Mouse (Mus musculus): ENCODE data around the gene Hist2h3b. TPM values are rescaled to one million over a fixed set of nuclear protein-coding genes. Genes with fewer than 3 reads are reported as not detected.
"Not testable (repeated sequence)": the region's sequence is repeated elsewhere in the genome, so short reads cannot be mapped to it uniquely, and the experiment has no call there.

Gene Hist2h3b
- polyA plus RNA-seq, 1 experiment from 2014 or later, result 78.4 TPM

- Histone ChIP-seq H3K27ac (ENCODE audit: low read length) (peak overlapping the region; percentile 85), H3K4me3 (ENCODE audit: low read depth, low read length) (peak overlapping the region; percentile 38; the same call in 1 of the 2 replicates), H3K4me1 (ENCODE audit: control insufficient read depth, low read depth, low read length) (peaks cover 45% of the 10 kb centered on the region)
- not testable (repeated sequence) for H3K4me2 ChIP-seq (ENCODE audit: low read depth, low read length); ATAC-seq (ENCODE audit: low read depth); H3K9ac ChIP-seq (ENCODE audit: low read depth, low read length); H3K27me3 ChIP-seq (ENCODE audit: control insufficient read depth, insufficient read depth, low read depth, low read length); H3K36me3 ChIP-seq (ENCODE audit: control insufficient read depth, insufficient read depth); H3K9me3 ChIP-seq (replicated peaks; ENCODE audit: control insufficient read depth, low read length)
- 0% methylated on average over 10 of the region's 21 CpGs for WGBS (ENCODE audit: insufficient replicate concordance)
Observed at GRCm38 (mm10) chr3:96246018-96246417, 22.4 kb upstream of the Hist2h3b start.

- peak; percentile 80 for ATAC-seq (ENCODE audit: low read depth)
- Histone ChIP-seq H3K9ac (ENCODE audit: low read depth, low read length) (peak within 1 kb of the TSS; percentile 80), H3K4me2 (ENCODE audit: low read depth, low read length) (peak within 1 kb of the TSS; percentile 49), H3K27ac (ENCODE audit: low read length) (peak within 1 kb of the TSS; percentile 95), H3K4me3 (ENCODE audit: low read depth, low read length) (peak within 1 kb of the TSS; percentile 69), H3K4me1 (ENCODE audit: control insufficient read depth, low read depth, low read length) (peaks cover 43% of the 10 kb centered on the region)
- not testable (repeated sequence) for H3K27me3 ChIP-seq (ENCODE audit: control insufficient read depth, insufficient read depth, low read depth, low read length); H3K9me3 ChIP-seq (replicated peaks; ENCODE audit: control insufficient read depth, low read length); H3K36me3 ChIP-seq (ENCODE audit: control insufficient read depth, insufficient read depth)
- WGBS (ENCODE audit: insufficient replicate concordance), result 0% methylated on average over 7 of the region's 47 CpGs
Observed at GRCm38 (mm10) chr3:96246427-96246856, 22.0 kb upstream of the Hist2h3b start, which contains the start of gene Hist2h3c1. Hist2h3c1 (plus strand) TSS chr3:96246685.

- ATAC-seq (ENCODE audit: low read depth), result no peak
- WGBS (ENCODE audit: insufficient replicate concordance), result 3% methylated on average over 11 of the region's 11 CpGs
- Histone ChIP-seq H3K4me3 (ENCODE audit: low read depth, low read length) (peak overlapping the region; percentile 69), H3K4me1 (ENCODE audit: control insufficient read depth, low read depth, low read length) (peaks cover 36% of the 10 kb centered on the region), H3K9me3 (replicated peaks; ENCODE audit: control insufficient read depth, low read length) (no peaks in the 10 kb centered on the region), H3K36me3 (ENCODE audit: control insufficient read depth, insufficient read depth) (no peaks in the 10 kb centered on the region), H3K4me2 (ENCODE audit: low read depth, low read length) (peak overlapping the region; percentile 49), H3K9ac (ENCODE audit: low read depth, low read length) (peak overlapping the region; percentile 80), H3K27ac (ENCODE audit: low read length) (peak overlapping the region; percentile 95), H3K27me3 (ENCODE audit: control insufficient read depth, insufficient read depth, low read depth, low read length) (no peaks in the 10 kb centered on the region)
Observed at GRCm38 (mm10) chr3:96247356-96248140, 20.9 kb upstream of the Hist2h3b start.

- H3K4me1 ChIP-seq (ENCODE audit: control insufficient read depth, low read depth, low read length), result peaks cover 34% of the 10 kb centered on the region
- WGBS (ENCODE audit: insufficient replicate concordance), result 45% methylated on average over 6 of the region's 6 CpGs
- peak overlapping the region; percentile 80 for H3K9ac ChIP-seq (ENCODE audit: low read depth, low read length)
- H3K9me3 ChIP-seq (replicated peaks; ENCODE audit: control insufficient read depth, low read length), result no peaks in the 10 kb centered on the region
- no peaks in the 10 kb centered on the region for H3K27me3 ChIP-seq (ENCODE audit: control insufficient read depth, insufficient read depth, low read depth, low read length)
- H3K4me3 ChIP-seq (ENCODE audit: low read depth, low read length), result peak overlapping the region; percentile 69
- ATAC-seq (ENCODE audit: low read depth), result no peak
- H3K27ac ChIP-seq (ENCODE audit: low read length), result peak overlapping the region; percentile 95
- H3K4me2 ChIP-seq (ENCODE audit: low read depth, low read length), result peak overlapping the region; percentile 49
- H3K36me3 ChIP-seq (ENCODE audit: control insufficient read depth, insufficient read depth), result no peaks in the 10 kb centered on the region
Observed at GRCm38 (mm10) chr3:96248141-96249033, 20.1 kb upstream of the Hist2h3b start.

- H3K4me1 ChIP-seq (ENCODE audit: control insufficient read depth, low read depth, low read length), result peaks cover 34% of the 10 kb centered on the region
- H3K9me3 ChIP-seq (replicated peaks; ENCODE audit: control insufficient read depth, low read length), result no peaks in the 10 kb centered on the region
- peak overlapping the region; percentile 69 for H3K4me3 ChIP-seq (ENCODE audit: low read depth, low read length)
- peak overlapping the region; percentile 95 for H3K27ac ChIP-seq (ENCODE audit: low read length)
- 64% methylated on average over 4 of the region's 4 CpGs for WGBS (ENCODE audit: insufficient replicate concordance)
- no peak for ATAC-seq (ENCODE audit: low read depth)
- no peaks in the 10 kb centered on the region for H3K27me3 ChIP-seq (ENCODE audit: control insufficient read depth, insufficient read depth, low read depth, low read length)
- H3K4me2 ChIP-seq (ENCODE audit: low read depth, low read length), result peak overlapping the region; percentile 49
- no peaks in the 10 kb centered on the region for H3K36me3 ChIP-seq (ENCODE audit: control insufficient read depth, insufficient read depth)
- peak overlapping the region; percentile 80 for H3K9ac ChIP-seq (ENCODE audit: low read depth, low read length)
Observed at GRCm38 (mm10) chr3:96249034-96249345, 19.5 kb upstream of the Hist2h3b start.

- Histone ChIP-seq H3K4me2 (ENCODE audit: low read depth, low read length) (peak overlapping the region; percentile 16; the same call in 1 of the 2 replicates), H3K36me3 (ENCODE audit: control insufficient read depth, insufficient read depth) (no peaks in the 10 kb centered on the region), H3K4me3 (ENCODE audit: low read depth, low read length) (peak overlapping the region; percentile 17), H3K27me3 (ENCODE audit: control insufficient read depth, insufficient read depth, low read depth, low read length) (no peaks in the 10 kb centered on the region), H3K9me3 (replicated peaks; ENCODE audit: control insufficient read depth, low read length) (no peaks in the 10 kb centered on the region), H3K9ac (ENCODE audit: low read depth, low read length) (peak overlapping the region; percentile 33; the same call in 1 of the 2 replicates), H3K27ac (ENCODE audit: low read length) (peak overlapping the region; percentile 77), H3K4me1 (ENCODE audit: control insufficient read depth, low read depth, low read length) (peaks cover 45% of the 10 kb centered on the region)
- ATAC-seq (ENCODE audit: low read depth), result no peak
- 55% methylated on average over 3 of the region's 3 CpGs for WGBS (ENCODE audit: insufficient replicate concordance)
Observed at GRCm38 (mm10) chr3:96250890-96251289, 17.6 kb upstream of the Hist2h3b start.

GRCm38 (mm10) chr3:96251787-96252186 lies 16.7 kb upstream of the Hist2h3b start:
- H3K4me1 ChIP-seq (ENCODE audit: control insufficient read depth, low read depth, low read length), result peaks cover 50% of the 10 kb centered on the region

GRCm38 (mm10) chr3:96254683-96255355 lies 13.6 kb upstream of the Hist2h3b start:
- Histone ChIP-seq H3K4me3 (ENCODE audit: low read depth, low read length) (peak overlapping the region; percentile 21), H3K4me1 (ENCODE audit: control insufficient read depth, low read depth, low read length) (peaks cover 39% of the 10 kb centered on the region), H3K27me3 (ENCODE audit: control insufficient read depth, insufficient read depth, low read depth, low read length) (no peaks in the 10 kb centered on the region), H3K27ac (ENCODE audit: low read length) (peak overlapping the region; percentile 83), H3K9ac (ENCODE audit: low read depth, low read length) (peak overlapping the region; percentile 59), H3K9me3 (replicated peaks; ENCODE audit: control insufficient read depth, low read length) (no peaks in the 10 kb centered on the region), H3K36me3 (ENCODE audit: control insufficient read depth, insufficient read depth) (no peaks in the 10 kb centered on the region), H3K4me2 (ENCODE audit: low read depth, low read length) (peak overlapping the region; percentile 56)
- ATAC-seq (ENCODE audit: low read depth), result peak; percentile 91
- WGBS (ENCODE audit: insufficient replicate concordance), result 25% methylated on average over 10 of the region's 10 CpGs

More at GRCm38 (mm10) chr3:96251787-96252186, 16.7 kb upstream of the Hist2h3b start:
- WGBS (ENCODE audit: insufficient replicate concordance), result 78% methylated on average over 3 of the region's 3 CpGs
- H3K4me2 ChIP-seq (ENCODE audit: low read depth, low read length), result no peak overlapping the region
- H3K27me3 ChIP-seq (ENCODE audit: control insufficient read depth, insufficient read depth, low read depth, low read length), result no peaks in the 10 kb centered on the region
- no peak overlapping the region for H3K4me3 ChIP-seq (ENCODE audit: low read depth, low read length)
- no peak for ATAC-seq (ENCODE audit: low read depth)
- H3K9ac ChIP-seq (ENCODE audit: low read depth, low read length), result no peak overlapping the region
- peak overlapping the region; percentile 26; the same call in 1 of the 2 replicates for H3K27ac ChIP-seq (ENCODE audit: low read length)
- H3K9me3 ChIP-seq (replicated peaks; ENCODE audit: control insufficient read depth, low read length), result no peaks in the 10 kb centered on the region
- H3K36me3 ChIP-seq (ENCODE audit: control insufficient read depth, insufficient read depth), result no peaks in the 10 kb centered on the region
